Mouse (Mus musculus) cerebellum, adult 11 months (tissue): ENCODE measurements around the gene Pi4ka.
A peak's percentile ranks its signal among the peaks of the same experiment; 100 is the strongest.

ENCODE experiments used
- DNase-seq: peaks from one replicate; pipeline ENCODE4 v3.0.0; 2022

Pi4ka gene

DNA sequence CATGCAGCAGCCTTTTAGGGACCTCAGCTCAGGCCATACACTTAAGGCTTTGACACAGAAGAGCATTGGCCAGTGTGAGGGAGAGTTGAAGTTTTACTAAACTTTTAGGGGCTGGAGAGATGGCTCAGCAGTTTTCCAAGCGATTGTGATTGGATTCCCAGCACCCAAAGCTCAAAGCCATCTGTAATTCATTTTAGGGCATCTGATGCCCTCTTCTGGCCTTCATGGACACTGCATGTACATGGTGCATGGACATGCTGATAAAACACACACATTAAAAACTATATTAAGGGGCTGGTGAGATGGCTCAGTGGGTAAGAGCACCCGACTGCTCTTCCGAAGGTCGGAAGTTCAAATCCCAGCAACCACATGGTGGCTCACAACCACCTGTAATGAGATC is 135.0 kb downstream of the Pi4ka start:
- DNase-seq, result peak; percentile 29

DNA sequence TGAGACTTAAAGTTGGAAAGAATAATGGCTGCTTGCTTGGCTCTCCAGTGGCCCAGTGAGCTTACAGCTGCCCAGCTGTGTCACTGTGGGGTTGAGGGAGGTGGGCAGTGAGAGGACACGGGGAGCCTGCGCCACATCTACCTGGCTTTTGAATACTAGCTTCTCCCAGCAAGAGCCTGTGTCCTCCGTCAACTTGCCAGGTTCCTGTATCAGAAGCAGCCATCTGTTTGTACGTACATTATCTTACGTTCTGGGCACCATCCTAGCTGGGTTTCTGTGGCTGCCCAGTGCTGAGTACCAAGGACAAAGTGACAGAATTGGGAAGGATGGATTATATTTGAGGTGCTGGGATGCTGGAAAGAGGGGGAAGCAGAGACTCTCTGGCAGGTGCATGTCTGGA is 136.2 kb downstream of the Pi4ka start:
- DNase-seq, result no peak

DNA sequence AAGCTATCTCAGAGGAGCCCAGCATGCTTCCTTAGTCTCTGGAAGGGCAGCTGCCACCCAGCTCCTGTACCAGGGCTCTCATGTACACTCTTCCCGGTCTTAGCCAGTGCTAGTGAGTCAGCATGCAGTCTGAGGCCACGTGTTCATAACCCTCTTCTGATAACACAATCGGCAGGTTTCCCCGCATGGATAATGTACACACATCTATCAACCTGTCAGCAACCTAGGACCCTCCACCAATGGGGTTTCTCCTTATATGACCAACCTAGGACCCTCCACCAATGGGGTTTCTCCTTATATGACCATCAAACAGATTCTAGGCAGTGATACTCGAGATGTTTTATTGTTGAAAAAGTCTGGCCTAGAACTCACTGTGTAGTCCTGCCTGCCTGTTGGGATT is 138.2 kb downstream of the Pi4ka start:
- no peak for DNase-seq

DNA sequence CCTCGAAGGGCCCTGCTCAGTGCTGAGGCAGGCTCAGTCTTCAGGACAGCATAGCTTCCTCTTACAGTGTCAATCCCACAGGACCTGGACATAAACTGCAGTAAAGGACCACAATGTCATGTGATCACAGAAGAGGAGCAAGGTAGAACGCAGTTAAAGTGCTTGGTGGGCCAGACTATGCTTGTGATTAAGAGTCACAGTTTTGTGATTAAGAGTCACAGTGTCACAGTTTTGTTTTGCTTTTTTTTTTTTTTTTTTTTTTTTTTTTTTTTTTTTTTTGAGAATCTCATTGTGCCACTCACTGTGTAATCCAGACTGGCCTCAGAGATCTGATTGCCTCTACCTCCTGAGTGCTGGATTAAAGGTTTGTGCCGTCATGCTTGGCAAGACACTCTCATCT is 140.0 kb downstream of the Pi4ka start:
- DNase-seq, result no peak

DNA sequence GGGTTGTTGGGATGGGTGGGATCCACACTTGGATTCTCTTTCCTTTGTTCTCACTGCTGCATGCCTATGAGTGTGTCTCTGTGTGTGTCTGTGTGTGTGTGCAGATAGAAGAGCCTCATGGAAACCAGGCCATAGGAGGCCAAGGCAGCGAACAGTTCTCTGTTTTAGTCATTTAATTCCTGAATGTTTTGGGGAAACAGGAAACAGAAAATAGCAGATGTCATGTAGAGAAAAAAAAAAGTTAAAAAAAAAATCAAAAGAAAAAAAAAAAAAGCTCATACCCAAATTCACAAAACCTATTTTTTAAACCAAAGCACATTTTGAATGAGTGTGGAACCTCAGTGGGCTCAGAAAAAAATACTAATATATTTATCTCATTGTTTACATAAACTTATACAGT is 144.8 kb downstream of the Pi4ka start:
- DNase-seq, result no peak

DNA sequence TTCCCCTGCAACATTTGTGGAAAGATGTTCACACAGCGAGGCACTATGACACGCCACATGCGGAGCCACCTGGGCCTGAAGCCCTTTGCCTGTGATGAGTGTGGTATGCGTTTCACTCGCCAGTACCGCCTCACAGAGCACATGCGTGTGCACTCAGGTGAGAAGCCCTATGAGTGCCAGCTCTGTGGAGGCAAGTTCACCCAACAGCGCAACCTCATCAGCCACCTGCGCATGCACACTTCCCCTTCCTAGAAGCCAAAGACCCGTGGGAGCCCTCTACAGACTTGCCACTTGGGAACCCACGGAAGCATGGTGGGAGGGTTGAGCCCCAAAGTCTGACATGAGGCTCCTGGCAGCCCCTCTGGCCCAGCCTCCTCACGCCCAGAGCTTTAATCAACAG is 147.2 kb downstream of the Pi4ka start:
- DNase-seq, result no peak

DNA sequence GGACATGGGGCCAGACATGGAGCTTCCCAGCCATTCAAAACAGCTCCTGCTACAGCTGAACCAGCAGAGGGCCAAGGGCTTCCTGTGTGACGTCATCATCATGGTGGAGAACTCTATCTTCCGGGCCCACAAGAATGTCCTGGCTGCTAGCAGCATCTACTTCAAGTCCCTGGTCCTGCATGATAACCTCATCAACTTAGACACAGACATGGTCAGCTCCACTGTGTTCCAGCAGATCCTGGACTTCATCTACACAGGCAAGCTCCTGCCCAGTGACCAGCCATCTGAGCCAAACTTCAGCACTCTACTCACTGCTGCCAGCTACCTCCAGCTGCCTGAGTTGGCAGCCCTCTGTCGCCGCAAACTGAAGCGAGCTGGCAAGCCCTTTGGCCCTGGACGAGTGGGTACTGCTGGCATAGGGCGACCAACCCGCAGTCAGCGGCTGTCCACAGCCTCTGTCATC is 148.7 kb downstream of the Pi4ka start:
- no peak for DNase-seq

DNA sequence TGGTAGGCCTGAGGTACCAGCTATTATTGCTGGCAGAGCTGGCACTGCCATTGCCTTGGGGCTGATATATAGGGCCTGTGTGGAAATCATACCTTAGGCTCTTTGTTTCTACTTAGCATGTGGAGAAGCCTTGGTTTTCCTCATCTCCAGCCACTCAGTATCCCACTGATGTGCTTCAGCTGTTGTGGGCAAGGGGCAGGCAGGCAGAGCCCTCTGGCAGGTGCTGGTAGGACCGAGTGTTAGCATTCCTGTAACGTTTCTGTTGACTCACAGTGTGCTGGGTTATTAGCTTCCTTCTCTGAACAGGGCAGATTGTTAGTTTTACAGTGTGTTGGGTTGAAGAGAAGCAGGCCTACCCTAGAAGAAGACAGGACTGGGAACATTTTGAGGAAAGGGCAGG is 150.8 kb downstream of the Pi4ka start:
- no peak for DNase-seq

DNA sequence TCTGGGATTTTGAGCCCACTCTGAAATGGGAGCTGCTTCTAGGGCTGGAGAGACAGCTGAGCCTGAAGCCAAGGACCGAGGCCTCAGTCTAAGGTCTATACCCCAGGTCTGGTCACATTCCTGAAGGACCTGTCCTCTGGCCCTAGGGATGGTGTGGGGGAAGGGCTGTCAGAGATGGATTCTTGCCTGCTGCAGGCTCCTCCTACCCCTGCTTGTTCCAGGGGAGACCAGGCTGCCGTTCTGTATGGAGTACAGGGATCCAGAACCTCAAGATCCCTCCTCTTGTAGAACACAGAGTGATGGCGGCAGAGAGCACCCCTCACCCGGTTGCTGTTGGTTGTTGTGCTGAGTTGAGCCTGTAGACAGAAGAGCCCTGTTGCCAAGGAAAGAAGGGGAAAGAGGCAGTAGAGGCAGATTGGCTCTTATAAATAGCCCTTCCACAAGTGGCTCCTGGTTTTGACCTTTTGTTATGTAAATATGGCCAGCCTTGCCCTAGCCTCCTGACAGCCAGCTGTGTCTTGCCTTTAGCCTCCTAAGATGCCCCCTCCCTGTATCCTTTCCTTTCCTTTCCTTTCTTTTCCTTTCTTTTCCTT is 152.0 kb downstream of the Pi4ka start:
- DNase-seq, result no peak

DNA sequence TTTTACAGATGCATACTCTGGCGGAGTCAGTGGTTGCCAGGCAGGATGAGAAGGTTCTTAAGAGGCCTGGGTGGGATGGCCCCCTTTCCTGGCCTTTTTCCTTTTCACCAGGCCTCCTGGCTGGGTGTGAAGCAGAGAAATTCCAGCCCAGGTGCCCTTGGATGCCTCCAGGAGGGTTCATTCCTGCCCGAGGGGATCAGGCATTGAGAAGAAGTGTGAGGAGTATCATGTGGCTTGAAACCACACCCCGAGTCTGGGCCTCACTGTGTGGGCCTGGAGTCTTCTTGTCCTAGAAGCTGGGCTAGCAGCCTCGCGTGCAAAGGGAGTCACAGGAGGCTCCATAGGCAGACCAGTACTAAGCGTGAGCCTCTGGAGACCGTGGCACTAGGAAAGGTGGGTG is 153.3 kb downstream of the Pi4ka start:
- DNase-seq, result no peak

DNA sequence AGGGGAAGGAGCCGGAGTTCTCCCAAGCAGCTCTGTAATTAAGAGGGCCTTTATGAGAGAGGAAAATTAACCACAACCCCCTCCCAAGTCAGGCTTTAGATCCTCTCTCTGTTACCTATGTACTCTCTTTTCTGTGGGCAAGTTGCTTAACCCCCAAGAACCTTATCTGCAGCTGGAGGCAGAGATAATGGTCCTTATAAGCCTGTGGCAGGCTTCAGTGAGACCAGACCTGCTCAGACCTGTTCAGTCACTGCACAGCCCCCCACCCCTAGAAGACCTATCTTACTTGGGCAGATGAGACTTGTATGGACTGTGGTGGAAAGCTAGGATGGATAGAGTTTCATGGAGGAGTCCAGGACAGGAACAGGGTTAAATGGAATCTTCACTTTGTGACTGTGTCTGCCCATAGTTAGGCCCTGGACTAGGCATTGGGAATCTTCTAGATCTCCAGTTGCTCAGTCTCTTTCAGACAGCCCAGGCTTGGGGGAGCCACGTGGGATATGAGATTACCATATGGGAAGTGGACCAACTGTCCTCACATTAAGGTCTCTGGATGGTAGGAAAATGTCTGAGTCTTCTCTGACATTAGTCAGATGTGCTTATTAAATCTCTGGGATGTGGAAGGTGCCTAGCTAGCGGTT is 153.9 kb downstream of the Pi4ka start:
- DNase-seq, result no peak

DNA sequence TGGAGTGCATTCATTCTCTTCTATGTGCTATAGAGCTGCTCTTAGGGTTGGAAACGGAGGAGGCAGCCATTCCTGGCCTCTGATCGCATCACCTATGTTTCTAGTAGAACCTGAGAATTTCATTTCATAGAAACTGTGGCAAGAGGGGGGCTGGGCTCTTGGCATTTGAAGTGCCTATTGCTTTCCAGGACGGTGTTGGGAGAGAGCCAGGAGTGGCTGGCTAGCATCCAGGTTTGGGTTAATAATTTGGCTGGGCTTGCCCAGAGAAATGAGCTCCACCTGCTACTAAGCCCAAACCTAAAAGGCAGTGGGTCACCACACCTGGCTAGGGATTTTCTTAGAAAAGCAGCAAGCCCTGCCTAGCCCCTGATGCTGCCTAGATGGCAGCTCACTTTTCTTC is 154.6 kb downstream of the Pi4ka start:
- peak; percentile 70 for DNase-seq

DNA sequence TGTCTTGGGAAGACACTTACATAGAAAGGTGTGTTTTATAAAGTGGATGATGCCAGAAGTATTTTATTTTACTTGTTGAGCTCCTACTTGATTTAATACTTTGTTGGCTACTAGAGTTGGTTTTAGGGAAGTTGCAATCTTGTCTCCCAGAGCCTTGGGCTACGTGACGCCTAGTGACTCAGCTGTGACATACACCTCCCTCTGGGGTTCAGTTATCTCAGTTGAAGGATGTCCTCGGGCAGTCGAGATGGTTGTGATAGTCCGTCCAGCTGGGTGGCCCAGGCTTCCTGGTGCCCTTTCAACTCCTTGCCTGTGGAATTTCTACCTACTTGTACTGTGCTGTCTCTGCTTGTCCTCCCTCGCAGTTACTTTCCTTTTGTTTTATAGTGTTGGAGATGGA is 157.0 kb downstream of the Pi4ka start:
- no peak for DNase-seq

DNA sequence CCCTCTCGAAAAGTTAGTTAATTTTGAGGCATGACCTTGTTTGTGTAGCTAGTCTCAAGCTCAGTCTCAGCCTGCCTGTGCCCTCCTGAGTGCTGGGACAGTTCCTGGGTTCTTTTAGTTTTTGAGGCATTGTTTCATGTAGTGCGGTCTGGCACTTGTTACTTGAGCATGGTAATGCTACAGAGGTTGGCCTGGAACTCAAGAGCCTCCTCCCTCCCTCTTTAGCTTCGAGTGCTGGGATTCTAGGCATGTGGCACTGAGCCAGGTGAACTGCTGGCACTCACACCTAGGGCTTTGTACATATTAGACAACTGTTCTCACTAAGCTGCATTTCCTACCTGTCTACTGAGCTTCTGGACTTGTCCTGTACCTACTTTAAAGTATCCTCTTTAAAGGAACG is 158.4 kb downstream of the Pi4ka start:
- no peak for DNase-seq

DNA sequence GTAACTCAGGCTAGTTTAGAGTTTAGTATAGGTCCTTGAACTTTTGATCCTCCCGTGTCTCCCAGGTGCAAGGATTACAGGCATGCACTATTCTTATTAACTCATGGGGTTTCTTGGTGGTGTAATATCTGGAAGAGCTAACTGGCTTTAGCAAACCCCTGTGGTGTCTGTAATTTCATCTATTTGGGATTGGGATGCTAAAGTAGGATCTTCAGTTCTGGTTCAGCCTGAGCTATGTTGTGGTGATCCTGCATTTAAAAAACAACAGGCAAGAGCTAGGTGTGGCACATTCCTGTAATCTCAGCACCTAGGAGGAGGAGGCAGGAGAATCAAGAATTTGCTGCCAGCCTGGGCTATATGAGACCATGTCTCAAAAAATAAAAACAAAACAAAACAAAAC is 161.1 kb downstream of the Pi4ka start:
- no peak for DNase-seq

DNA sequence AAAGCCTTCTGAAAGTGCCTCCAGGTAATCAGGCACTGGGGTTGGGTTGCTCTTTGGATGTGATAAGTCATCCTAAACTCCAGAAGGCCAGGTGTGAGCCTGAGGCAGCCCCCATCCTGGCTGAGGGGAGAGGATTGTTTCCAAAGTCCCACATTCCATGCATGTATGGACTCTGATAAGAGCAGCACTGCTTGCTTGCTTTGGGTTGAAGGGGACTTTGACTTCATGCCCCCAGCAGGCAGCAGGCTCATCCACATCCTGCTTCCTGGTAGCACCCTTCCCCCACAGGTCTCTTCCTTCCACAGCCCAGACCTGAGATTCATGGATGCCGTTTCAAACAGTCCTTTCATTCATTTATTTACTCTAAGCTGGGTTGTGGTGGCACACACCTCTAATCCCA is 162.4 kb downstream of the Pi4ka start:
- DNase-seq, result no peak

DNA sequence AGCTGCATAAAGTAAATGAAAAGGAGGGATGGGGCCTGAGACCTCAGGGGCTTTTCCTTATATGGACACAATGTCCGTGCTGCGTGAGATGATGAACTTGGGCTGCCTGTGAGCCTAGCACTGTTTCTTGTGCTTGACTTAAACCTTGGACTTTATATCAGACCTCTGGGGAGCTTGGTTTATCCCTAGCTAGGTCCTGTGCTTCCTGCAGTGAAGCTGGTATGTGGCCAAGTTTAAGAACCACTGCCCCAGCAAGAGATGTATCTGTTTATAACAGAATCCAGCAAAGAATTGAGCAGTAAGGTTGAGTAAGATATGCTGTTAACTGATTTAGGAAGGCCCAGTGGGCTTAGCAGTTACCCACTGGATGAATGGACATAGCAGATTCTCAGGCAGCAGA is 166.7 kb downstream of the Pi4ka start:
- DNase-seq, result no peak

DNA sequence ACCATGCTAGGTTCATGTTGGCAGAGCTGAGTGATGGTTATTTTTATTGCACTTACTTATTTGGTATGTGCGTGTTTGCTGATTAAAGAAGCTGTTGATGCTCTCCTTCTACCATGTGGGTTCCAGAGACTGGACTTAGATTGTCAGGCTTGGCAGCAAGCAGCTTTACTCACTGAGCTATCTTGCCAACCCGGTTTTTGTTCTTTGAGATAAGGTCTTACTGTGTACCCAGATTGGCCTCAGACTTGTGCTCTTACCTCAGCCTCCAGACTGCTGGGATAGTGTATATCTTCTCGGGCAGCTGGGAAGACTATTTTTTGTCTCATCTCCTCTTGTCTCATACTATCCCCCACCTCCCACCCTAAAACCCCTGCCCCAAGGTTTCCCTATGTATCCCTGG is 168.5 kb downstream of the Pi4ka start:
- no peak for DNase-seq

DNA sequence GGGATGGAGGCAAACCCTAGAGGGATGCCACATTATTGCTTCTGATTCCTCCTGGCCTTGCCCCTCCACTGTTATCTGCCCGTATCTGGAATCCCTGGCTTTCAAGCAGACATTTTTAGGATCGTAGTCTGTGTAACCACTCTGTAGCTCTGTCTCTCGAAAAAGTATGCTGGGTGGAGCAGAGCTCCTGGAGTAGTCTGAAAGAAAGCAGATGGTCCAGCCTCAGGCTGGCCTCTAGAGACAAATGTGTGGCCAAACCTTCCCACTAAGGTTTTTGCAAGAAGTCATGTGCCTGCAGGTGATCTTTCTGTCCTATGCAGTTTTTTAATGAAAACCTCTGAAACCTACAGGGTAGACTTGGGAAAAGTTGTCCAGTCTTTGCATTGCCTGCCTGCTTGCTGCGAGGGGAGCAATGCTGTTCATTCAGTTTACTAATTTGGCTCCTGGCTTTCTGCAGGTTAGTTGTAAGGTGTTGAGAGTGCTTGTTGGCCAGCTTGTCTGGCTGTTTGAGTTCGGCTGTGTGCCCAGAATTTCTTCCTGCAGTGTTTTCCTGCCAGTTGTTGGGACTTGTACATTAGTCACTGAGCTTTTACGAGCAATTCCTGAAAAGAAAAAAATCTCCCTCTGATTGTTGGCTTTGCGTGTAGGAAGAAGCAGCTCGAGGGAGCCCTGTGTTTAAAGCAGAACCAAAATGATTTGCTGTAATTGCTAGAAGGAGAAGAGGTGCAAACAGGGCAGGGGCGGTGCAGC is 171.0 kb downstream of the Pi4ka start:
- no peak for DNase-seq

DNA sequence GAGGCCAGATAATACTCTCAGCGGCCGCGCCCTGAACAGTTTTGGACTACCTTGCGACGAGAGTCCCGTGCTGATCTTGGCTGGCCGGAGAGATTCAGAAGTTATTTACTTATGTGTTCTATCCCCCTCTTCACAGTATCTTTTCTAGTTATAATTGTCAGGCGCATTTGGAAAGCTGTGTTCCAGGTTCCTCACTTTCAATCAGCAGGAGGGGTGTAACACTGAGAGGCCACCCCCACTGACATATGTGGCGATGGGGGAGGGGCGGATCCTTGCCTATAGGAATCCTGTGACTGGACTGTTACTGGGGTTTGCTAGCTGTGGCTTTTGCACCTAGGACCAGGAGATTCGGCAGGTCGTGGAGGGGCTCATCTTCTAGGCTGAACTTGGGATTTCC is 171.6 kb downstream of the Pi4ka start:
- peak; percentile 34 for DNase-seq

DNA sequence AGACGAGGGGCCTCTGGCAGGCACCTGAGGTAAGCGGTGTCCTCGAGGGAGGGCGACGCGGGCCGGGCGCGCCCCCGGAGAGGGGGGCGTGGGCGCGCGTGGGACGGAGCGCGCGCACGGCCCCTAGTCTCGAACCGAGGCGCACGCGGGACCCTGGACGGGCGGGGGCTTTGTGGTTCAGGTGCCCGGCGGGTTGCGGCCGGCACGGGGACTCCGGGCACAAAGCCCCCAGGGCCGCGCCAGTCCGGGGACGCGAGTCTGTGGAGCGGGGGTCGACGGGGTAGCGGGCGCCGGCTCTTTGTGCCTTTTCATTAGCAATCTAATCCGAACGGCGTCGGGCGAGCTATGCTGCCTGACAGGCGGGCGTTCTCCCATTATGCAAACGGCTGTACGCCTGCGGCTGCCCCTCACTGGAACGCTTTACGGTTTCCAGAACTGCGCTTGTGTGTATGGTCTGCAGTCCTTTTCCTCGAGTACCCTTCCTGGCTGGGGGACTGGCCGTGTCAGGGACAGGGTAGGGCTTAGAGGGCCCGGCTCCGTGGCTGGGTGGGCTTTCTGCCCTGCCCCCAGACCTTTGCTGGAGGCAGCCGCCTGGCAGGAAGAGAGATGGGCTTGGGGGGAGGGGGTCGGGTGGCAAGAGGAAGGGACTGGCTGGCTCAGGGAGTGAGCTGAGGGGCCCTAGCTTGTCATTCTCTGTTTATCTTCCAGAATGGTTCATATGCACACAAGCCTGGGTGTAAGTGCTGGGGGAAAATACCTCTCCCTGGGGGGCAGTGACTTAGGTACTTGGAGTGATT is 172.2 kb downstream of the Pi4ka start:
- peak; percentile 22 for DNase-seq

DNA sequence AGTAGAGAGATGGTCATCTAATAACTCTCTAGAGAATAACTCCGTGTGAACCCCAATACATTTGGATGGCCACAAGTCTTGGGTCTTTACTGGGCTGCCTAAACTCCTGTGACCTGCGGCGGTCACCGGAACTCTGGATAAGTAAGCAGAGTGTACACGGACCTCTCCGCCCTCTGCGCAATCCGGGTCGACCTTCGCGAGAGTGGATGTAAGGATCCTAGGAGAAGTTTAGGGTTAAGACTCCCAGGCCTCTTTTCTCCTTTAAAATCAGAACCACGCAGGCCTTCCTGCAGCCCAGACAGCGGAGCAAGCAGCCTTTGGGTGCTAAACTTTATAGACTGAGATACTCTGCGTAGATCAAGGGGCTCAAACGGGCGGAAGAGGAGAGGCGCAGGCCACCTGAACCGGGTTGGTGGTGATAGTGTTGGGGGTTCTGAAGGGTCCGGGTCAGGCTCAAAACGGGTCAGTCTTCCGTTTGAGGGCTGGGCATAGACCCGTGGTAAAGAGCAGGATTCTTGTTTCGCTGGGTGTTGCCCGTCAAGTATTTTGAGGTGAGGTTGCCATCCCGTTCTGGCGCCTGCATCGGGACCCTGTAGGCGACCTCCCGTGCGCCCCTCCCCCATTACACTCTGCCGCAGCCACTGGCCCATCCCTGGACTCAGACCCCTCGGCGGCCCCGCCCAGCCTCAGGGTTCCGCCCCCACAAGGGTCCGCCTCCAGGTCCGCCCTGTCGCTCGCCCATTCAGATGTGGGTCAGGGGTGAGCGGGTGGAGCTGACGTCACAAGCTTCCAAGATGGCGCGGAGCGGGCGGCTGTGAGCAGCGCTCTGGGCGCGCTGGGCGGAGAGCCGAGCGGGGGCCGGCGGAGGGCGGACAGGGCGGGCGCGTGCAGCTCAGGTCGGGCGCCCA is 173.1 kb downstream of the Pi4ka start, which contains the start of gene Hic2:
Gene Hic2, plus strand, starts transcription at position 779 of the 908 bp plus-strand sequence.
- DNase-seq, result peak; percentile 90
